Mouse (Mus musculus): ENCODE measurements around the gene Dnajb13. TPM values are rescaled to one million over a fixed set of nuclear protein-coding genes. Genes with fewer than 3 reads are reported as not detected.
A peak's percentile ranks its signal among the peaks of the same experiment; 100 is the strongest.

The Dnajb13 gene
- total RNA-seq, 2 experiments from 2014 or later: 0.83 TPM; not detected in 1

GRCm38 (mm10) chr7:100511602-100512001 is 3.2 kb downstream of the Dnajb13 start:
- no peak for DNase-seq (ENCODE audit: low spot score in 2 of 2)

GRCm38 (mm10) chr7:100508670-100509069 is 6.1 kb downstream of the Dnajb13 start:
- no peak for DNase-seq (ENCODE audit: low spot score in 2 of 2)

GRCm38 (mm10) chr7:100506494-100506893 is 8.3 kb downstream of the Dnajb13 start:
- no peak for DNase-seq (ENCODE audit: low spot score in 2 of 2)

GRCm38 (mm10) chr7:100504740-100505487 is 9.8 kb downstream of the Dnajb13 start:
- DNase-seq (ENCODE audit: low spot score in 2 of 2): no peak

- no peak for DNase-seq (ENCODE audit: low spot score in 2 of 2)
Observed at GRCm38 (mm10) chr7:100503076-100503475, 11.7 kb downstream of the Dnajb13 start.

GRCm38 (mm10) chr7:100502374-100502922 is 12.3 kb downstream of the Dnajb13 start:
- DNase-seq (ENCODE audit: low spot score in 2 of 2): no peak

- DNase-seq (ENCODE audit: low spot score in 2 of 2): no peak
Observed at GRCm38 (mm10) chr7:100501844-100502373, 12.9 kb downstream of the Dnajb13 start.

GRCm38 (mm10) chr7:100501027-100501843 is 13.5 kb downstream of the Dnajb13 start:
- no peak for DNase-seq (ENCODE audit: low spot score in 2 of 2)

- peak in 1 of 2 experiments; percentile 48 for DNase-seq (ENCODE audit: low spot score in 2 of 2)
Observed at GRCm38 (mm10) chr7:100500276-100500977, 14.3 kb downstream of the Dnajb13 start.

- DNase-seq (ENCODE audit: low spot score in 2 of 2): no peak
Observed at GRCm38 (mm10) chr7:100499465-100499864, 15.3 kb downstream of the Dnajb13 start.

- DNase-seq (ENCODE audit: low spot score in 2 of 2): no peak
Observed at GRCm38 (mm10) chr7:100497982-100498381, 16.8 kb downstream of the Dnajb13 start.

GRCm38 (mm10) chr7:100497402-100497801 is 17.4 kb downstream of the Dnajb13 start:
- DNase-seq (ENCODE audit: low spot score in 2 of 2): no peak

GRCm38 (mm10) chr7:100496791-100497190 is 18.0 kb downstream of the Dnajb13 start:
- DNase-seq (ENCODE audit: low spot score in 2 of 2): no peak

GRCm38 (mm10) chr7:100496371-100496770 is 18.4 kb downstream of the Dnajb13 start:
- DNase-seq (ENCODE audit: low spot score in 2 of 2): no peak

GRCm38 (mm10) chr7:100495581-100496251 is 19.0 kb downstream of the Dnajb13 start:
- DNase-seq (ENCODE audit: low spot score in 2 of 2): peak; percentile 31 to 52

- DNase-seq (ENCODE audit: low spot score in 2 of 2): peak in 1 of 2 experiments; percentile 26
Observed at GRCm38 (mm10) chr7:100495042-100495441, 19.7 kb downstream of the Dnajb13 start.

GRCm38 (mm10) chr7:100494415-100494831 is 20.3 kb downstream of the Dnajb13 start:
- peak in 1 of 2 experiments; percentile 20 for DNase-seq (ENCODE audit: low spot score in 2 of 2)

GRCm38 (mm10) chr7:100493484-100494414 is 21.0 kb downstream of the Dnajb13 start:
- peak; percentile 30 to 44 for DNase-seq (ENCODE audit: low spot score in 2 of 2)

GRCm38 (mm10) chr7:100493117-100493483 is 21.7 kb downstream of the Dnajb13 start, which contains the start of gene Ucp2:
Gene Ucp2, plus strand, starts transcription at chr7:100493337.
- peak; percentile 87 to 92 for DNase-seq (ENCODE audit: low spot score in 2 of 2)
